Mouse (Mus musculus) hindlimb bud, embryonic 11.5 days (tissue): ENCODE results near the gene Cutc.

Source experiments
- DNase-seq: peaks from one replicate; pipeline ENCODE4 v3.0.0-alpha.2; 2012; ENCODE audit warnings: low read depth, low spot score; ENCODE audit errors: extremely low spot score

Cutc gene

DNA sequence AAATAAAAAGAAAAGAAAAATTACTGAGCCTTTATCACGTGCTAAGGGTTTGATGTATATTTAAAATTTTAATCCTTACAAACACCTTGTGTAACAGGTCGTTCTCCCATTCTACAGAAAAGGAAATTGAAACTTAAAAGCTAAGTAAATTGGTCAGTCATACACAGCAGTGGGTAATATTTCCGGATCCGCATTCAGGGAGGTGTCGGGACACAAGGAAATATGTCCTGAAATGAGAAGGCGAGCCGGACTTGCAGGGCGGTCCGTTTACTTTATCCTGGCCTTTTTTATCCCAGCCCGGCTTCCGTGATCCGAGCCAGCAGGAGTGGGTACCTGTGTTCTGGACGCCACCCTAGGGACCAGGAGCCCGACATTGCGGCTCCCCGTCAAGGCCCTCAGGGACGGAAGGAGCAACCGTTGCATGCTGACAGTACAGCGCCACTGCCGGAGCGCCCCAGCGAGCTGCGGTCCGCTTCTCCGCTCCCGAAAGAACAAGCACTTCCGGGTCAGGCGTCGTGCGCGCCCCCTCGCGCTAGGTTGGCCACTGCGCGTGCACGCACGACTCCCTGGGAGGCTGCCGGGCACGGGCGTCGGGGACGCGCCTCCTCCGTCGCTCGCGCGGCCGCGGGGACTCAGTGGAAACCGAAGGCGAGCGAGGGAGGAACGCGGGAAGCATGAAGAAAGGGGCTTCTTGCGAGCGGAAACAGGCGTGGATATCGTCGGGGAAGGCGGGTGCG is at the start of gene Cutc, which contains the start of gene Cox15:
TSS of gene Cutc (plus strand) at position 508 of the 737 bp plus-strand sequence.
TSS of gene Cox15 (minus strand) at position 512 of the 737 bp plus-strand sequence.
- peak; percentile 87 for DNase-seq

DNA sequence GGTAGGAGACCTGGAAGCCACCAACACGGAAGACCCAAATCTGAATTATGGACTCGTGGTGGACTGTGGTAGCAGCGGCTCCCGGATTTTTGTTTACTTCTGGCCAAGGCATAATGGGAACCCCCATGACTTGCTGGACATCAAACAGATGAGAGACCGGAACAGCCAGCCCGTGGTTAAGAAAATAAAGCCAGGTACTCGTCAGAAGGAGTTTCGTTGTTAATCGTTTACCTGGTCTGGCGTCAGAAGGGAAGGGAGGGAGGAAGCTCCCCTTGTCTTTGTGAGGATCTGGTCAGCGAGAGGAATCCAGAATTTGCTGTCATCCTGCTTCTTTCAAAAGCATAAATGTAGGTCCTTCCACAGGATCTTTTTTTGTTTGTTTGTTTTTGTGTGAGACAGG is 48.6 kb upstream of the Cutc start:
- no peak for DNase-seq

GRCm38 (mm10) chr19:43704787-43705497 is 47.9 kb upstream of the Cutc start:
- no peak for DNase-seq

GRCm38 (mm10) chr19:43708206-43708605 is 44.6 kb upstream of the Cutc start:
- no peak for DNase-seq

- DNase-seq = no peak
These were observed 43.5 kb upstream of the Cutc start for GRCm38 (mm10) chr19:43709317-43709716.

DNA sequence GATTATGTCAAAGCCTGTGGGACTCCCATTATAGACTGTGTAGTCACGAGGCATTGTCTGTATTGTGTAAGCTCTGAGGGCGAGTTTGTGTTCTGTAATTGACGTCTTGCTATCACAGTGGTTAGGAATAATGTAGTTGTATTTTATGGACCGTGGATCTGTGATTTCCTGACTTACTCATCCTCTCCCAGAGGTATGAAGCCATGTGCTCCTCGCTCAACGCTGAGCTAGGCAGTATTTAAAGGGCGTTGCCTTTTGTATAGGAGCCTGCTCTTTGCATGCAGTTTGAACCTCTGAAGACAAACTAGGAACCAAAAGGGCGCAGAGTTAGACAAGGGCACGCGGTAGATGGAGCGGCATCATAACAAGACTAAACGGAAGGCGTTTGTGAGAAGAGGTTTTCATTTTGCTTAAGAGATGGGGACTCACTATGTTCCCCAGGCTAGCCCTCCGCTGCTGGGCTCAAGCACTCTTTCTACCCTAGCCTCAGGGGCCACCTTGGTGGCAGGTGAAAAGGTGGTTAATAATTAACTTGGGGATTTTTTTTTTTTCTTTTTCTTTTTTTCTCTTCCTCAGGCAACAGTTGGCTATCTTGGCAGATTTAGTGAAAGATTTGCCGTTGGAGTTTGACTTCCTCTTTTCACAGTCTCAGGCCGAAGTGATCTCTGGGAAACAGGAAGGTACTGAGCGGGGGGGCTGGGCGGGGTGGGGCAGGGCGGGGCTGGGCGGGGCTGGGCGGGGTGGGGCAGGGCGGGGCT is 41.5 kb upstream of the Cutc start:
- DNase-seq = no peak

DNA sequence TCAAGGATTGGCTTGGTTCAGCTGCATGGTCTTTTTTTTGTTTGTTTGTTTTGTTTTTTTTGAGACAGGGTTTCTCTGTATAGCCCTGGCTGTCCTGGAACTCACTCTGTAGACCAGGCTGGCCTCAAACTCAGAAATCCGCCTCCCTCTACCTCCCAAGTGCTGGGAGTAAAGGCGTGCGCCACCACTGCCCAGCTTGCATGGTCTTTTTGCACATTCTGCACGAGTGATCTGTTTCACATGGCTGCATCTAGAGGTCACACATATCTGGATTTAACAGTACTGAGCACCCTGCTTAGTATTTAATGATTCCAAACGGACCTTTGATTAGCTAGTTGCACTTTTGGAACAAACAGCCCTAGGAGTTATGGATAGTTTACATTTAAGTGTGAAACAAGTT is 40.8 kb upstream of the Cutc start:
- DNase-seq = no peak

DNA sequence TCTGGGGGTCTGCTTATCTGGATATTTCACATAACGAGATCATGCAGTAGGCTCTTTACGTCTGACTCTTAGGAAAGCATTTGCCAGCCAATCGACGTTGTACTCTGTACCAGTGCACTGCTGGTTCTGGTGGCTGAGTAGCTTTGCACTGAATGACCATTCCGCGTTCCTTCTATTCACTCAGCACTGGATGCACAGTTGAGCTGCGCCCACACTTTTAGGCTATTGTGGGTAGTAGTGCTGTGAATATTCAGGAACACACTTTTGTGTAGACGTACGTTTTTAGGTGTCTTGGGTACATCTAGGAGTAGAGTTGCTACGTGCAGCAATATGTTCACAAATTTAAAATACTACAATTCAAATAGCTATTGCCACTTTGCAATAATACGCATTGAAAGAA is 32.7 kb upstream of the Cutc start:
- DNase-seq = no peak

DNA sequence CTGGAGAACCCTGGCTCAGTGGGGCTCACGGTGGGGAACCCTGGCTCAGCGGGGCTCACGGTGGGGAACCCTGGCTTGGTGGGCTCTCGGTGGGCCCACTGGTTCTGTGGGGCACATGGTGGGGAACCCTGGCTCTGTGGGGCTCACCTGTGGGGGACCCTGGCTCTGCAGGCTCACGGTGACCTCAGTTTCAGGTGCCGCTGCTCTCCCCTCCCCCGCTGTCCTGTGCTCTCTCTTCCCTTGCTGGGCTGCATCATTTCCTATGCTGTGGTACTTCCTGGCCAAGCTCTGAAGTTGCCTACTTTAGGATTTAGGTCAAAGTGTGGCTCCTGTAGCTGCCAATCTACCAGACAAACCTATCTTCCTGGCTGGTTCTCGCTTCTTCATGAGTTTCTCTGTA is 29.9 kb upstream of the Cutc start:
- no peak for DNase-seq

- no peak for DNase-seq
These were observed 29.3 kb upstream of the Cutc start for GRCm38 (mm10) chr19:43723501-43723900.

GRCm38 (mm10) chr19:43724194-43724593 is 28.6 kb upstream of the Cutc start:
- DNase-seq = no peak

DNA sequence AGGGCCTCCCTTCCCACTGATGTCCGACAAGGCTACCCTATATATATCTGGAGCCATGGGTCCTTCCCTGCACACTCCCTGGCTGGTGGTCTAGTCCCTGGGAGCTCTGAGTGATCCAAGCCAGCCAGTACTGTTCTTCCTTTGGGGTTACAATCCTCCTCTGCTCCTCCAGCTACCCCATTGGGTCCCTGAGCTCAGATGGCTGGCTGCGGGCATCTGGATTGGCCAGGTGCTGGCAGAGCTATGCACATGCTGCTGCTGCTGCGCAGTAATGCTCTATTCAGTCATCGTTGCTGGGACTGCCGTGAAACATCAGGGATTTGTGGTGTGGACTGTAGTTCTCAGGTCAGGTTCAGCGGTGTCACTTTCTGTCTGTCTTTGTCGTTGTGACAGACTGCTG is 28.0 kb upstream of the Cutc start:
- no peak for DNase-seq

- no peak for DNase-seq
These were observed 26.2 kb upstream of the Cutc start for GRCm38 (mm10) chr19:43726510-43727146.

DNA sequence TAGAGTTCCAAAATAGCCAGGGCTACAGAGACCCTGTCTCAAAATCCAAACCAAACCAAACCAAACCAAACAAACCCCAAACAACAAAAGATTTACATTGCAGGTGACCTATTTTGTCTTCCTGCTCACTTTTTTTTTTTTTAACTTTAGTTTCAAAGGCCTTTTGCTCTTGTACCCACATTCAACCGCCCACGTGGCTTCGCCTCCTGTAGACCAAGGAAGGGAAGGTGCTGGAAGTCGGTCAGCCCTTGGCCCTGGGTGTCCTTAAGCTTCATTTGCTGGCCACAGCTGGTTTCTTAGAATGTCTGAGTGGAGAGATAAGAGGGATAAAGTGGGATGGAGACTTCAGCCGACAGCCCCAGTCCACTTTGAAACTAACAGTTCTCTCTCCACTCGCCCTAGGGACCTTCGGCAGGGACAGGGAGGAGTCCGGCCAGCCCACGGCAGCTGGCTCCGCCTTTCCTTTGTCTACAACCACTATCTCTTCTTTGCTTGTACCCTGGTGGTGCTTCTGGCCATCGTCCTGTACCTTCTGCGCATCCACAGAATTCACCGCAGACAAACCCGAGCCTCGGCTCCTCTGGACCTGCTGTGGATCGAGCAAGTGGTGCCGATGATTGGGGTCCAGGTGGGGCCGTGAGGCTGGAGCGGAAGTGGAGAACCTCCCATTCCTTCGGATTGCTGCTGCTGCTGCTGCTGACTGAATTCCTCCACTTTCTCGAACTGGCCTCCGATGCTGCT is 23.3 kb upstream of the Cutc start:
- DNase-seq = peak; percentile 18

- DNase-seq = no peak
These were observed 22.8 kb upstream of the Cutc start for GRCm38 (mm10) chr19:43730037-43730428.

DNA sequence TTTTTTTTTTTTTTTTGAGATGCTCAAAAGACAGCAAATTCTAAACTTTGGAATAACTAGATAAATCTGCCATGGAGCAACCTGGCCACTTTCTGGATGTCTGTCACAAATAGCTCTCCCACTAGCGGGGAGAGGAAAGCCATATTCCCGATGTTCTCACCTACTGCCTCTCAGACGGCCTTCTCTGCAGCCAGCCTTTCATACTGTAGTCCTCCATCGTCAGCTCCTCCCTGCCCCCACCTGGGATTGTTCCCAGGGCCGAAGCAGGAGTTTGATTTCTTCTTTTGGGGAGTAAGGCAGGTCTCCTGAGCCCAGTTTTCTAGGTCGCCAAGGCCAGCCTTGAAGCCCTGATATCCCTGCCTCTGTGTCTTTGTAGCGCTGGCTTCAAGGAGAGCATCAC is 21.6 kb upstream of the Cutc start:
- no peak for DNase-seq

GRCm38 (mm10) chr19:43738409-43738808 is 14.4 kb upstream of the Cutc start:
- DNase-seq = no peak

- DNase-seq = no peak
These were observed 9.4 kb upstream of the Cutc start for GRCm38 (mm10) chr19:43743401-43743800.

DNA sequence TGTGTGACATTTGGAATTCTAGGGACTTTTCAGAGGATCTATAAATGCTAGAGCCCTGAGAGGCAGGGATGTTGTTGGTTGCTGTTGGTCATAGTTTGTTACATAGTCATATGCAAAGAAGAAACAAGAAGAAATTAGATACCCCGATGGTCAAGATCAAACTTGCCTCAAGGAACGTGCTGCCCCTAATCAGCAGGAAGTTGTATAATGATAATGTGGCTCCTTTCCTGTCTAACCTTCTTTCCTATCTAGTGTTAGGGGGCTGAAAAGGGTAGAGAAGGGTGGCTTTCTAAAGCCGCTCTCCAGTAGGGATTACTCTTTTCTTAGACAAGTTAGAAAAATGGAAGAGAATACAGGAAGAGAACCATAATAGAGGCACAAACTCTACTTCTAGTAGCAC is 7.1 kb upstream of the Cutc start:
- DNase-seq = no peak

DNA sequence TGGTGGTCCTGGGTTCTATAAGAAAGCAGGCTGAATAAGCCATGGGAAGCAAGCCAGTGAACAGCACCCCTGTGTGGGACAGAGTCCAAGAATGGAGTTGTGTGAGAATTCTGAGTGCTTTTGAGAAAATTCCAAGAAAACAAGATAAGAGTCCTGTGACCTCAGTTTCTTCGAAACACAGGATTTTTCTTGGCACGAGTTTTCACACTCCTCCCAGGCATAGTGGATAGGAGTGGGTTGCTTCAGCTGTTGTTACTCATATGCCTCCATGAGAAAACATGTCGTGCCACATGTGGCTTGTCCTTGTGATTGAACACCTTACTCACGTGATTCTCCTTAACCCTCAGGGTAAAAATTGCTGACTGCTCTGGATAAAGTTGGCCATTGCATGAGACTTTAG is 4.9 kb upstream of the Cutc start:
- no peak for DNase-seq

DNA sequence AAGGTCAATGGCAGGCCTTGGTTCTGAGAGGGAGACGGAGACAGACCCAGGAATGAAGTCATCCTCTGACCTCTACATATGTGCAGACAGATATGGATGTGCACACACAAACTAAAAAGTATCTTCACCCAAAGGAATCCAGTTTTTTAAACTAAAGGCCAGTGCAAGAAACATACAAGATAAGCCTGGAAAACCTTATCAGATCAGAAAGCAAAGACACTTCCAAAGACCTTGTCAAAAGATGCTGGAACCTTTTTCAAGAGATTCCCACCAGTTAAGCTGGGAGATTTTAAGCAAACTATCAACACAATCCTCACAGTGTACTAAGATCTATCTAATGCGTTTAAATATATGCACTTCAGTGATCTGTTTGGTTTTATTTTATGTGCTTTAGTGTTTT is 2.8 kb upstream of the Cutc start:
- no peak for DNase-seq
